Mouse (Mus musculus) hindbrain, postnatal 0 days (tissue): ENCODE results near the gene H6pd. TPM values are rescaled to one million over a fixed set of nuclear protein-coding genes. Genes with fewer than 3 reads are reported as not detected.

Experiments
- ATAC-seq: fragments of 200-750 bp; cut with Nextera tagmentation; 2 replicates; pipeline ENCODE4 v1.8.0; 2017; ENCODE audit warnings: mild to moderate bottlenecking, moderate TSS enrichment, moderate library complexity
- DNase-seq: peaks from one replicate; pipeline ENCODE4 v3.0.0-alpha.2; 2015; ENCODE audit warnings: low spot score
- H3K27ac ChIP-seq: fragments of 300-500 bp; sonication (generic); 2 replicates; pipeline ENCODE4 v1.5.1; 2014; ENCODE audit warnings: mild to moderate bottlenecking
- H3K27me3 ChIP-seq: fragments of 300-500 bp; sonication (generic); 2 replicates; pipeline ENCODE4 v1.6.1; 2014; ENCODE audit warnings: low read length, mixed read lengths; ENCODE audit not compliant: insufficient read depth
- H3K36me3 ChIP-seq: fragments of 300-500 bp; sonication (generic); 2 replicates; pipeline ENCODE4 v1.6.1; 2014; ENCODE audit warnings: low read length, mixed read lengths; ENCODE audit not compliant: insufficient read depth
- H3K4me1 ChIP-seq: fragments of 300-500 bp; sonication (generic); 2 replicates; pipeline ENCODE4 v1.6.1; 2014; ENCODE audit warnings: antibody characterized with exemption, low read length, mixed read lengths; ENCODE audit not compliant: insufficient read depth
- H3K4me2 ChIP-seq: fragments of 300-500 bp; sonication (generic); 2 replicates; pipeline ENCODE4 v1.6.1; 2014; ENCODE audit warnings: low read depth, mild to moderate bottlenecking, low read length, moderate library complexity, mixed read lengths
- H3K4me3 ChIP-seq: fragments of 300-500 bp; sonication (generic); 2 replicates; pipeline ENCODE4 v1.5.1; 2014; ENCODE audit warnings: low read length
- H3K9ac ChIP-seq: fragments of 300-500 bp; sonication (generic); replicated peaks from 2 replicates; pipeline ENCODE4 v1.6.1; 2014; ENCODE audit warnings: mild to moderate bottlenecking, low read length, moderate library complexity, mixed read lengths
- H3K9me3 ChIP-seq: fragments of 300-500 bp; sonication (generic); 2 replicates; pipeline ENCODE4 v1.6.1; 2016; ENCODE audit warnings: low read length, mixed read lengths
- CTCF ChIP-seq: IDR thresholded peaks from 2 replicates; pipeline ENCODE4 v1.5.1; 2016; ENCODE audit warnings: antibody characterized with exemption, control low read depth, low read depth
- WGBS: fragments of 180-500 bp; shearing (Covaris S2); extraction: QIAGEN DNeasy Blood & Tissue Kit; methylation state at CpG from one replicate; pipeline ENCODE4 v1.1.7; 2014; 5-methylcytosine and 5-hydroxymethylcytosine counted together
- polyA plus RNA-seq: library from polyadenylated mRNA; unstranded; fragments of >200 nt; fragmentation: Nextera tagmentation; extraction: Ambion mirVana; gene quantifications from 2 replicates; pipeline ENCODE4 v1.2.1, GENCODE M21; 2015
- total RNA-seq: library from RNA; depleted of rRNA; stranded (reverse); fragments of >200 nt; gene quantifications from 2 replicates; pipeline ENCODE4 v1.2.3, GENCODE M21; 2014

H6pd gene
- total and polyA plus RNA-seq, 2 experiments from 2014 or later: 3.0 to 16.9 TPM

- Histone ChIP-seq H3K9ac (no peak overlapping the region), H3K9me3 (no peaks in the 10 kb centered on the region), H3K27ac (no peak overlapping the region), H3K4me2 (no peak overlapping the region), H3K4me3 (no peak overlapping the region), H3K27me3 (0 out of 2 replicates have a peak, but pooled peaks cover under 1% of the 10 kb centered on the region), H3K4me1 (no peaks in the 10 kb centered on the region), H3K36me3 (no peaks in the 10 kb centered on the region)
- TF ChIP-seq CTCF: no peak
- DNase-seq (no peak), ATAC-seq (no peak)
- WGBS: 82% methylated on average over 9 of the region's 9 CpGs
These were observed 31.3 kb upstream of the H6pd start for GRCm38 (mm10) chr4:150040003-150040581.

GRCm38 (mm10) chr4:150038533-150038932, 29.7 kb upstream of the H6pd start:
- no peak for ATAC-seq
- Histone ChIP-seq H3K9me3 (no peaks in the 10 kb centered on the region), H3K27me3 (peaks cover 15% of the 10 kb centered on the region), H3K9ac (no peak overlapping the region), H3K36me3 (no peaks in the 10 kb centered on the region), H3K4me2 (no peak overlapping the region), H3K4me1 (no peaks in the 10 kb centered on the region), H3K4me3 (no peak overlapping the region), H3K27ac (no peak overlapping the region)
- WGBS: 93% methylated on average over 7 of the region's 7 CpGs
- TF ChIP-seq CTCF: no peak
- no peak for DNase-seq

- H3K27me3 ChIP-seq: peaks cover 20% of the 10 kb centered on the region
- H3K9me3 ChIP-seq: no peaks in the 10 kb centered on the region
- WGBS: 80% methylated on average over 6 of the region's 6 CpGs
- H3K9ac ChIP-seq: no peak overlapping the region
- DNase-seq (no peak), ATAC-seq (no peak)
- H3K36me3 ChIP-seq: no peaks in the 10 kb centered on the region
- no peak overlapping the region for H3K27ac ChIP-seq
- no peak overlapping the region for H3K4me3 ChIP-seq
- no peak for TF ChIP-seq CTCF
- no peak overlapping the region for H3K4me2 ChIP-seq
- no peaks in the 10 kb centered on the region; the same call in 1 of the 2 replicates for H3K4me1 ChIP-seq
These were observed 27.3 kb upstream of the H6pd start for GRCm38 (mm10) chr4:150036094-150036493.

GRCm38 (mm10) chr4:150035280-150035679, 26.5 kb upstream of the H6pd start:
- DNase-seq: peak; percentile 95
- Histone ChIP-seq H3K9me3 (no peaks in the 10 kb centered on the region), H3K36me3 (no peaks in the 10 kb centered on the region), H3K4me2 (no peak overlapping the region), H3K27me3 (peaks cover 20% of the 10 kb centered on the region), H3K9ac (no peak overlapping the region), H3K4me3 (no peak overlapping the region), H3K4me1 (no peaks in the 10 kb centered on the region; the same call in 1 of the 2 replicates), H3K27ac (no peak overlapping the region)
- WGBS: 10% methylated on average over 10 of the region's 10 CpGs
- ATAC-seq: no peak
- TF ChIP-seq CTCF: peak; percentile 97

GRCm38 (mm10) chr4:150033261-150033671, 24.4 kb upstream of the H6pd start:
- ATAC-seq: peak; percentile 69
- Histone ChIP-seq H3K4me2 (peak overlapping the region; percentile 48), H3K27ac (no peak overlapping the region), H3K9me3 (no peaks in the 10 kb centered on the region), H3K4me1 (no peaks in the 10 kb centered on the region; the same call in 1 of the 2 replicates), H3K4me3 (peak overlapping the region; percentile 28), H3K36me3 (no peaks in the 10 kb centered on the region), H3K27me3 (peaks cover 26% of the 10 kb centered on the region), H3K9ac (0 out of 2 replicates have a peak overlapping the region, but pooled peaks have one; percentile 6)
- DNase-seq: peak; percentile 49
- 1% methylated on average over 28 of the region's 31 CpGs for WGBS
- TF ChIP-seq CTCF: peak; percentile 23

GRCm38 (mm10) chr4:150031234-150031890, 22.5 kb upstream of the H6pd start:
- H3K9me3 ChIP-seq: no peaks in the 10 kb centered on the region
- no peak for TF ChIP-seq CTCF
- DNase-seq (no peak), ATAC-seq (no peak)
- H3K4me2 ChIP-seq: peak overlapping the region; percentile 98
- H3K4me1 ChIP-seq: no peaks in the 10 kb centered on the region; the same call in 1 of the 2 replicates
- H3K36me3 ChIP-seq: no peaks in the 10 kb centered on the region
- peak overlapping the region; percentile 45 for H3K4me3 ChIP-seq
- 18% methylated on average over 14 of the region's 14 CpGs for WGBS
- peaks cover 28% of the 10 kb centered on the region for H3K27me3 ChIP-seq
- no peak overlapping the region; the same call in 1 of the 2 replicates for H3K9ac ChIP-seq
- H3K27ac ChIP-seq: no peak overlapping the region
